Mouse (Mus musculus) MEL (cell line): ENCODE data around the gene Zdhhc12. TPM values are rescaled to one million over a fixed set of nuclear protein-coding genes. Genes with fewer than 3 reads are reported as not detected.
A peak's percentile ranks its signal among the peaks of the same experiment; 100 is the strongest.

Experiments used
- DNase-seq: peaks from one replicate; pipeline ENCODE4 v3.0.0; 2011; ENCODE audit warnings: low read depth, low spot score
- H3K27ac ChIP-seq: 2 replicates; pipeline ENCODE4 v1.5.1; 2012; ENCODE audit warnings: low read depth, mild to moderate bottlenecking, control low read depth, low read length, moderate library complexity; ENCODE audit not compliant: control insufficient read depth
- H3K27me3 ChIP-seq, 2 experiments: fragments of 150-350 bp in 1 of 2; sonication (generic) in 1 of 2; 2 replicates each; pipeline ENCODE4 v1.6.1; 2012; ENCODE audit warnings: low read length in 2 of 2, mild to moderate bottlenecking in 2 of 2, improper control_type of control experiment in 1 of 2, moderate library complexity in 1 of 2; ENCODE audit not compliant: insufficient read depth in 2 of 2, control insufficient read depth in 1 of 2
- H3K36me3 ChIP-seq, 2 experiments: 2 replicates each; pipeline ENCODE4 v1.6.1; 2012 to 2014; ENCODE audit warnings: low read length in 2 of 2, improper control_type of control experiment in 1 of 2, inconsistent platforms in 1 of 2, mild to moderate bottlenecking in 1 of 2; ENCODE audit not compliant: insufficient read depth in 2 of 2, control insufficient read depth in 1 of 2
- H3K4me1 ChIP-seq, 2 experiments: fragments of 150-350 bp in 1 of 2; sonication (generic) in 1 of 2; 2 replicates each; pipeline ENCODE4 v1.6.1; 2012; ENCODE audit warnings: low read length in 2 of 2, improper control_type of control experiment in 1 of 2, mild to moderate bottlenecking in 1 of 2; ENCODE audit not compliant: insufficient read depth in 2 of 2, control insufficient read depth in 1 of 2
- H3K4me3 ChIP-seq, 2 experiments: fragments of 150-350 bp in 1 of 2; sonication (generic) in 1 of 2; 2 replicates each; pipeline ENCODE4 v1.5.1; 2012; ENCODE audit warnings: low read depth in 2 of 2, low read length in 2 of 2, mild to moderate bottlenecking in 2 of 2, moderate library complexity in 2 of 2, control low read depth in 1 of 2, improper control_type of control experiment in 1 of 2; ENCODE audit not compliant: control insufficient read depth in 1 of 2, insufficient read depth in 1 of 2
- H3K79me2 ChIP-seq: 2 replicates; pipeline ENCODE4 v1.6.1; 2012; ENCODE audit warnings: mild to moderate bottlenecking, low read length, moderate library complexity; ENCODE audit not compliant: control insufficient read depth, poor library complexity, insufficient read depth
- H3K9ac ChIP-seq: 2 replicates; pipeline ENCODE4 v1.6.1; 2012; ENCODE audit warnings: low read depth, mild to moderate bottlenecking, control low read depth, low read length, moderate library complexity; ENCODE audit not compliant: control insufficient read depth, poor library complexity, severe bottlenecking
- H3K9me3 ChIP-seq: fragments of 150-350 bp; sonication (generic); replicated peaks from 2 replicates; pipeline ENCODE4 v1.6.1; 2012; ENCODE audit warnings: mild to moderate bottlenecking, low read length, improper control_type of control experiment, moderate library complexity; ENCODE audit not compliant: insufficient read depth
- BHLHE40 ChIP-seq: IDR thresholded peaks from 2 replicates; pipeline ENCODE4 v1.6.1; 2012; ENCODE audit warnings: low read depth, mild to moderate bottlenecking, inconsistent platforms, low read length, improper control_type of control experiment, borderline replicate concordance
- CTCF ChIP-seq, 3 experiments: IDR thresholded peaks in 2 of 3; conservative IDR thresholded peaks in 1 of 3; 2 replicates each; pipeline ENCODE4 v1.5.1; 2011 to 2012; ENCODE audit warnings: low read length in 3 of 3, low read depth in 2 of 3, mild to moderate bottlenecking in 2 of 3, improper control_type of control experiment in 1 of 3, inconsistent platforms in 1 of 3, mixed read lengths in 1 of 3, moderate library complexity in 1 of 3; ENCODE audit not compliant: control insufficient read depth in 1 of 3, insufficient read depth in 1 of 3, poor library complexity in 1 of 3, severe bottlenecking in 1 of 3
- E2F4 ChIP-seq: IDR thresholded peaks from 2 replicates; pipeline ENCODE4 v1.6.1; 2011; ENCODE audit warnings: low read depth, low read length, improper control_type of control experiment, borderline replicate concordance
- EP300 ChIP-seq, 2 experiments: IDR thresholded peaks; 2 replicates each; pipeline ENCODE4 v1.6.1; 2011; ENCODE audit warnings: improper control_type of control experiment in 2 of 2, low read length in 2 of 2, low read depth in 1 of 2, mild to moderate bottlenecking in 1 of 2
- ETS1 ChIP-seq: IDR thresholded peaks from 2 replicates; pipeline ENCODE4 v1.6.1; 2012; ENCODE audit warnings: low read depth, mild to moderate bottlenecking, inconsistent platforms, low read length, improper control_type of control experiment, moderate library complexity
- GABPA ChIP-seq: IDR thresholded peaks from 2 replicates; pipeline ENCODE4 v1.6.1; 2012; ENCODE audit warnings: low read depth, mild to moderate bottlenecking, inconsistent platforms, low read length, improper control_type of control experiment, moderate library complexity
- GATA1 ChIP-seq: IDR thresholded peaks from 2 replicates; pipeline ENCODE4 v1.6.1; 2011; ENCODE audit warnings: low read depth, low read length, improper control_type of control experiment
- HCFC1 ChIP-seq: IDR thresholded peaks from 2 replicates; pipeline ENCODE4 v1.6.1; 2012; ENCODE audit warnings: low read depth, mild to moderate bottlenecking, inconsistent platforms, low read length, improper control_type of control experiment, moderate library complexity
- JUND ChIP-seq: IDR thresholded peaks from 2 replicates; pipeline ENCODE4 v1.6.1; 2011; ENCODE audit warnings: low read depth, mild to moderate bottlenecking, improper control_type of control experiment, low read length
- MAFK ChIP-seq: IDR thresholded peaks from 2 replicates; pipeline ENCODE4 v1.6.1; 2011; ENCODE audit warnings: low read depth, mild to moderate bottlenecking, low read length, improper control_type of control experiment, borderline replicate concordance
- MAZ ChIP-seq: IDR thresholded peaks from 2 replicates; pipeline ENCODE4 v1.6.1; 2012; ENCODE audit warnings: low read depth, mild to moderate bottlenecking, inconsistent platforms, low read length, improper control_type of control experiment
- MEF2A ChIP-seq: IDR thresholded peaks from 2 replicates; pipeline ENCODE4 v1.6.1; 2014; ENCODE audit warnings: low read depth, mild to moderate bottlenecking, inconsistent platforms, low read length, improper control_type of control experiment; ENCODE audit not compliant: poor library complexity, insufficient replicate concordance, severe bottlenecking; ENCODE audit errors: extremely low read depth
- MYB ChIP-seq: IDR thresholded peaks from 2 replicates; pipeline ENCODE4 v1.6.1; 2011; ENCODE audit warnings: mild to moderate bottlenecking, low read depth, low read length, improper control_type of control experiment
- MYC ChIP-seq: IDR thresholded peaks from 2 replicates; pipeline ENCODE4 v1.6.1; 2011; ENCODE audit warnings: low read depth, mild to moderate bottlenecking, low read length, improper control_type of control experiment, moderate library complexity
- NRF1 ChIP-seq: IDR thresholded peaks from 2 replicates; pipeline ENCODE4 v1.6.1; 2014; ENCODE audit warnings: low read depth, mild to moderate bottlenecking, inconsistent platforms, low read length, improper control_type of control experiment, moderate library complexity; ENCODE audit not compliant: poor library complexity, insufficient read depth, severe bottlenecking
- POLR2A ChIP-seq, 2 experiments: IDR thresholded peaks; 2 replicates each; pipeline ENCODE4 v1.6.1; 2011 to 2012; ENCODE audit warnings: low read length in 2 of 2, mild to moderate bottlenecking in 2 of 2, control low read depth in 1 of 2, improper control_type of control experiment in 1 of 2, low read depth in 1 of 2, moderate library complexity in 1 of 2; ENCODE audit not compliant: control insufficient read depth in 1 of 2, insufficient read depth in 1 of 2, poor library complexity in 1 of 2
- POLR2AphosphoS5 ChIP-seq: IDR thresholded peaks from 2 replicates; pipeline ENCODE4 v1.6.1; 2012; ENCODE audit warnings: low read depth, borderline replicate concordance, mild to moderate bottlenecking, inconsistent platforms, low read length, moderate library complexity, mixed read lengths
- SMC3 ChIP-seq: IDR thresholded peaks from 2 replicates; pipeline ENCODE4 v1.6.1; 2011; ENCODE audit warnings: low read depth, low read length, improper control_type of control experiment
- TAL1 ChIP-seq: IDR thresholded peaks from 2 replicates; pipeline ENCODE4 v1.6.1; 2012; ENCODE audit warnings: mild to moderate bottlenecking, inconsistent platforms, low read length, moderate library complexity, mixed read lengths
- USF2 ChIP-seq, 2 experiments: IDR thresholded peaks; 2 replicates each; pipeline ENCODE4 v1.6.1; 2011 to 2012; ENCODE audit warnings: improper control_type of control experiment in 2 of 2, low read length in 2 of 2, borderline replicate concordance in 1 of 2, inconsistent platforms in 1 of 2, low read depth in 1 of 2, mild to moderate bottlenecking in 1 of 2; ENCODE audit not compliant: insufficient read depth in 1 of 2
- ZMIZ1 ChIP-seq: IDR thresholded peaks from 2 replicates; pipeline ENCODE4 v1.6.1; 2012; ENCODE audit warnings: low read depth, mild to moderate bottlenecking, inconsistent platforms, low read length, improper control_type of control experiment, moderate library complexity
- ZNF384 ChIP-seq: IDR thresholded peaks from 2 replicates; pipeline ENCODE4 v1.6.1; 2012; ENCODE audit warnings: low read depth, mild to moderate bottlenecking, inconsistent platforms, low read length, improper control_type of control experiment
- polyA plus RNA-seq, 2 experiments: library from polyadenylated mRNA; stranded (reverse) in 1 of 2; unstranded in 1 of 2; fragments of >175 nt in 1 of 2; fragments of >200 nt in 1 of 2; gene quantifications; 2 replicates each; pipeline versions ENCODE4 v1.2.1 to v1.2.4; 2012; ENCODE audit warnings: low replicate concordance in 2 of 2, low read depth in 1 of 2; ENCODE audit not compliant: insufficient read length in 2 of 2, insufficient read depth in 1 of 2, missing spikeins in 1 of 2
- total RNA-seq: library from RNA; depleted of rRNA; stranded (reverse); fragments of 300-350 nt; gene quantifications from 2 replicates; pipeline ENCODE4 v1.2.3, GENCODE M21; 2012

Gene Zdhhc12
- total and polyA plus RNA-seq, 3 experiments, result 25.1 to 42.1 TPM; not detected in 1

- TF ChIP-seq MEF2A (no peak), GABPA (0 out of 2 replicates have a peak, but pooled peaks have one; percentile 10), MYB (no peak), BHLHE40 (peak; percentile 85), JUND (no peak), HCFC1 (peak; percentile 87)
Observed at GRCm38 (mm10) chr2:30124472-30125274, 31.2 kb upstream of the Zdhhc12 start, which contains the start of gene Zer1 (continued).

GRCm38 (mm10) chr2:30123729-30124471 is 30.5 kb upstream of the Zdhhc12 start:
- peaks cover 2 to 11% of the 10 kb centered on the region in 2 experiments for H3K4me1 ChIP-seq
- H3K9me3 ChIP-seq, result no peaks in the 10 kb centered on the region
- DNase-seq, result no peak
- H3K36me3 ChIP-seq, result peaks cover 0 to 7% of the 10 kb centered on the region in 2 experiments; a peak in 2 of 4 replicates
- peak overlapping the region; percentile 93 for H3K9ac ChIP-seq
- H3K4me3 ChIP-seq, result peak overlapping the region; percentile 74 to 95
- no peaks in the 10 kb centered on the region for H3K27me3 ChIP-seq
- TF ChIP-seq MYC (no peak), EP300 (IDR thresholded peaks at IDR 0.05; ENCODE audit: low read depth in 1 of 2, low read length in 2 of 2) (no peak), NRF1 (no peak), HCFC1 (no peak), ZNF384 (no peak), GATA1 (no peak), MYB (no peak), ETS1 (no peak), USF2 (IDR thresholded peaks at IDR 0.05; ENCODE audit: borderline replicate concordance in 1 of 2, insufficient read depth in 1 of 2, low read depth in 1 of 2, low read length in 2 of 2) (no peak), E2F4 (no peak), TAL1 (no peak), ZMIZ1 (no peak), MAZ (no peak), POLR2A (IDR thresholded peaks at IDR 0.05; ENCODE audit: control insufficient read depth in 1 of 2, insufficient read depth in 1 of 2, low read depth in 1 of 2, low read length in 2 of 2, poor library complexity in 1 of 2) (no peak), MAFK (no peak), POLR2AphosphoS5 (no peak), CTCF (IDR thresholded peaks at IDR 0.05 in 2 of 3, conservative IDR thresholded peaks at IDR 0.05 in 1 of 3; ENCODE audit: control insufficient read depth in 1 of 3, insufficient read depth in 1 of 3, low read depth in 2 of 3, low read length in 3 of 3, poor library complexity in 1 of 3, severe bottlenecking in 1 of 3) (no peak), SMC3 (no peak)
- H3K79me2 ChIP-seq, result peaks cover 2% of the 10 kb centered on the region; the same call in 1 of the 2 replicates
- H3K27ac ChIP-seq, result peak overlapping the region; percentile 15; the same call in 1 of the 2 replicates
